Mouse (Mus musculus): ENCODE measurements around the gene Eml2. TPM values are rescaled to one million over a fixed set of nuclear protein-coding genes. Genes with fewer than 3 reads are reported as not detected.
"Not testable (repeated sequence)": the region's sequence is repeated elsewhere in the genome, so short reads cannot be mapped to it uniquely, and the experiment has no call there.

The Eml2 gene
- 1 to 10 TPM; 8.4 to 9.4 TPM for total RNA-seq (2021)
- long read RNA-seq, experiment 1, partial matches to known transcripts: 0 of 3 reads
- long read RNA-seq, experiment 1, other reads (novel, unspliced or antisense): 3 of 3 reads
- long read RNA-seq, experiment 2, partial matches to known transcripts: 0 of 5 reads
- long read RNA-seq, experiment 2, other reads (novel, unspliced or antisense): 5 of 5 reads

DNA sequence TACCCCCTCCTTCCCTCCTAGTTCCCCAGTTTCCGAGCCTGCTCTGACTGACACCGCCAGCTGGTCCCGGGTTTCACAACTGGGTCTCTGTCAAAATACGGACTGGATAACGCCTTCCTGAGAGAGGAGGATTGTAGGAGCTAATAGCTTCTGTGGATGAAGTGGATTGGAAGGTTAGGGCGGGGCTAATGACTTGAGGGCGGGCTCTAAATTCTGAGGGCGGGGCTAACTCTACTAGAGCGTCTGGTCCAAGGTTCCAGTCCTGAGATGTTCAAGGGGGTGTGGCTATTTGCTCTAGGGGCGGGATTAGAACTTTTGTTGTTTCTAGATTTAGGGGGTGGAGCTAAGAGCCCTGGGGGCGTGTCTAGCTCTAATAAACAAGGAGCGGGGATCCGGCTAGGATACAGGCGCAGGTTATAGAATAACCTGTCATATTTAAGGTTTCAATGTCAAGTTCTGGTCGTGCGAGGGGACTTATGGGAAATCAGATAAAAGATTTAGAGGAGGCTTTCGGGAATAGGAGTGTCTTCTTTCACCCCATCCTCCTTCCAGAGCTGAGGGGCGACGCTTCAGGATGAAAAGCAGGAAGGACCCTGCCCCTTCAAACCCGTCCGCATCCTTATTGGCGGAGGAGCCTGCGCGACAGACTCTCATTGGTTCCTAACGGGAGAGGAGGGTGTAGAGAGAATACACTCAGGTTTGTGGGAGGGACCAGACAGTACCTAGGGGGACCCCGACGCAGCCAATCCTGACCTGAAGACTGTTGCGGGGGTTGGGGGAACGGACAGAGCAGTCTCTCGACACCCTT, at the start of gene Eml2:
Gene Eml2, plus strand, starts transcription at position 714 of the 808 bp plus-strand sequence.
- peak; percentile 62 for DNase-seq

DNA sequence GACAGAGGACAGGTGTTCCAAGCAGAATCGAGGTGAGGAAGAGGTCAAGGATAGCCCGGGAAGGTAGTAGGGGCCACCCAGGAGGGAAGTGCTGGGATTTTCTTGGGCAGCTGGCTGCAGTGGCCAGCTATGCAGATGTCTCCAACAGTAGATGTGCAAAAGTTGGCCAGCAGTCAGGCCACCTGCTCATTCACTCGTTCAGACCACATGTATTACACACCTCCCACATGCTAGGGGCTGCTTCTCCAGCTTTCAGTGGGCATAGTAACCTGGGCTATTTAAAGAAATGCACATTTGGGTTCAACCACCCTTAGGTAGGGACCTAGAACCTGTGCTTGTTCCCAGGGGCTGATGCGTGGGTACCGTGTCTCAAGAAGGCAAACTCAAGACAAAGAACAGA, 48.5 kb upstream of the Eml2 start:
- DNase-seq: no peak

DNA sequence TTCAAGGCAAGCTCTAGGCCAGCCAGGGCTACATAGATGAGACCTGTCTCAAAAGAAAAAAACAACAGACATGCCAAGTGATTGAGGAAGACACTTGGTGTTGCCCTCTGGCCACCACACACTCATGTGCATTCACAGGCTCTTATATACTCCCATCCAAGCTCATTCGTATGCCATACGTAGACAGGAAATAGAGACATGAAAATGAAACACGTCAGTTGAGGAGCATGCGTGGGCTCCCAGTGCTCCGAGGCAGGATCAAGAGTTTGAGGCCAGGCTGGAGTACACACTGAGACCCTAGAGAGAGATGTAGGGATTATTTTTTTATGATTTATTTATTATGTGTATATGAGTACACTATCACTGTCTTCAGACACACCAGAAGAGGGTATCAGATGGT, 46.8 kb upstream of the Eml2 start:
- DNase-seq: no peak

DNA sequence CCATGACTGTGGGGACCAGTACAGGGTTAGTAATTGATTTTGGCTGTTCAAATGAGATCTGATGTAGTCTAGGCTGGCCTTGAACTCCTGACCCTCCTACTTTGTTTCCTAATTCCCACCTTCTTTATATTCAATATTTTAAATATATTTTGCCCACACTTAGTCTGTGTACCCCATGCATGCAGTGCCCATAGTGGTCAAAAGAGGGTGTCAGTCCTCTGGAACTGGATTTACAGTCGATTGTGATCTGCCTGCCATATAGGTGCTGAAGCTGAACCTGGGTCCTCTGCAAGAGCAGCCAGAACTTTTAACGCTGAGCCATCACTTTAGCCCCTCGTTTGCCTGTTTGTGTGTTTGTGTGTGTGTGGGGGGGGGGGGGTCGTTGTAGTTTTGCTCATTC, 45.6 kb upstream of the Eml2 start:
- no peak for DNase-seq

DNA sequence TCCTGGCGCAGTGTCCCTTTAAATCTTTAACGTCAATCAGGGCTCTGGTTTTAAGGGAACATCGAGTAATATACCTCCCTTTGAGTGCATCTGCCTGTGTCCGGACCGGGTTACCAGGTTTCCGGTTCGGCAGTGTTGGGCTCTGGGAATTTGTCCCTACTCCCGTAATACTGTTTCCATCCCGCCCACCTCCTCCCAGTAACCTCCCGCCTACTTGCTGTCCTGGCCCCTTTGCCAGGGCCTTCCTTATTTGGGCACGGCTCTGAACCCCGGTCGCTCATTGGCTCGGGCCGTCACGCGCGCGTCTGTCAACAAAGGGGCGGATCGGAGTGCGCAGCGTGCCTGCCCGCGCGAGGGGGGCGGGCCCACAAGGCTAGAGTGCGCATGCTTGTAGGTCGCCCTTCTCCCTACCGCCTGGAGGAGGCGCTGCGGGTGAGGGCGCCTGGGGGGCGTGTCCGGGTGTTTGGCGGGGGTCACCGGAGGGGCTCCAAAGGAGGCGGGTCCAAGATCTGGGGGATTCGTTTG, 44.8 kb upstream of the Eml2 start:
- DNase-seq: peak; percentile 99

DNA sequence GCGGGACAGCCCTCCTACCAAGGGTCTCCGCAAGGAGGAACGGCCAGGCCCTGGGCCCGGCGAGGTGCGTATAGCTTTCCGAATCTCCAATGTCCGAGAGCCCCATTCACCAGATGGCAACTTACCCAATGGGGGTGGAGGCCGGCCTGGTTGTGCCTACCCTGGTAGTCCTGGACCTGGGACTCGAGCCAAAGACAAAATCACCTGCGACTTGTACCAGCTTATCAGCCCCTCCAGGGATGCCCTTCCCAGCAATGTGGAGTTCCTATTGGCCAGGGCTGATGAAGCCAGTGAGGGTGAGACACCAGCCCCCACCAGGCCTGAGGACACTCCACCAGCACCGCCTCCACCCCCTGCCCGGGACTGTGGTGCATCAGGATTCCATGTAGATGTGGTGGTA, 40.1 kb upstream of the Eml2 start:
- no peak for DNase-seq

DNA sequence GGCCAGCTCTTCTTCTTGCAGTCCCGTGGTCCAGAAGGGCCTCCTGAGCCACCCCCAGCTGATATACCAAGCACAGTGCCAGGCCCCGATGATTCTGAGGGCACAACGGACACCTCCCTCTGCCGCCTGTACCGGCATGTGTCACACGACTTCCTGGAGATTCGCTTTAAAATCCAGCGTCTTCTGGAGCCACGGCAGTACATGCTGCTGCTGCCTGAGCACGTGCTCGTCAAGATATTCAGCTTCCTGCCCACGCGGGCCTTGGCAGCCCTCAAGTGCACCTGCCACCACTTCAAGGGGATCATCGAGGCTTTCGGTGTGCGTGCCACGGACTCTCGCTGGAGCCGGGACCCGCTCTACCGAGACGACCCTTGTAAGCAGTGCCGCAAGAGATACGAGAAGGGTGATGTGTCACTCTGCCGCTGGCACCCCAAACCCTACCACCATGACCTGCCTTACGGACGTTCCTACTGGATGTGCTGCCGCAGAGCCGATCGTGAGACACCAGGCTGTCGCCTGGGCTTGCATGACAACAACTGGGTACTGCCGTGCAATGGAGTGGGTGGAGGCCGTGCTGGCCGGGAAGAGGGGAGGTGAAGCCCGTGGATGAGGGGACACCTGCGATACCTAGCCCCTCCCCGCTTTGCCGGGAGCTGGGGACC, 39.4 kb upstream of the Eml2 start:
- no peak for DNase-seq

DNA sequence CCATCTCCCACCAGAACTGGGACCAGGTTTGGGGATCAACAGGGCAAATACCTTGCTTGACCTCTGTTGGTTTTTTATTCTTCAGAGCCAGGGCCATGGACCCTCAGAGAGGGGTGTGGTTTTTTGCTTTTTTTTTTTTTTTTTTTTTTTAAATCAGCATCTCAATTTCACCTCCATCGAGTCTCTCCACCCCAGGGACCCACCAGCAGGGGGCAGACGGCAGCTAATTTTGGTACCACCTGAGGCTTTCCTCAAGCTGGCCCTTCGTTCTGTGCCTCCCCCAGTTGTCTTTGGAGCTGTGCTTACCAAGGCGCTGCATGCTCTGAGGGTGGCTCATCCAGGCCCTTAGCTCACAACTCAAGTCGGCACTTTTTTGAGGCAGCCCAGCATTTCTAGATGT, 38.8 kb upstream of the Eml2 start:
- DNase-seq: no peak

DNA sequence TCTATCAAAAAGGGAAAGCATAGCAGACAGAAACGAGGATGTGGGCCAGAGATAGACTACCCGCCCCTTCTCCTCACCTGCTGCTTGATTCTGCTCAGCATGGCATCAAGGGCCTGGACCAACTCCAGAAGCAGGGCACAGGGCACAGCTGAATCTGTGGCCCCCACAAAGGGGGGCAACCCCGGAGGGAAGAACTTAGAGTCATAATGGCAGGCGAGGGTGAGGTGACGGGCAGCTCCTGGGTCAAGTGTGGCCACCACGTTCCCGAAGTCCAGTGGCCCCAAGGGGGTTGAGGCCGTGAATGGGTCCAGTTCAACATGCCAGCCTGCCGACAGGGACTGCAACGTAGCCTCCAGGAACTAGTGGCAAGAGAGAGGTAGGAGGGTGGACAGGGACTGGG, 29.4 kb upstream of the Eml2 start:
- DNase-seq: no peak

DNA sequence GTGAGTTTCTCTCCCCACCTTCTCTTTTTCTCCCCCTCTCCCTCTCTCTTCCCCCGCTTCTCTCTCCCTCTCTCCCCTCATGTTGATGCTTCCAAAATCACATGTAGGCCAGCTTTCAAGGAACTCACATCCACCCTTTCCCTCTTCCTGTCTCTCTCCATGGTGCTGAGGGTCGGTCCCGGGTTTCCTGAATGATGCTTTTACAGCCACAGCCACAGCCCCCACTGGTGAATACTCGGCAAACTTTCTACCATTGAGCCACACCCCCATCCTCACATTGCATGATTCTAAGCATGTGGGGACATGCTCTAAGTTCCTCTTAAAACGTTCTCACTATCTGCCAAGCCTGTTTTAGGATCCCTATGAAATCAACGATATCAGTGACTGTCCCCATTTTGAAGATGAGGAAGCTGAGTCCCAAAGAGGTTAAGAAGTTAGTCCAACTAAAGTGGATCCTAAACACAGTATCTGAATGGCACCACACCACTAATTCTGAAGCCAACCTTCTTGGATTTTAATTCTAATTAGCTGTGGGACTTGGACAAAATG, 28.6 kb upstream of the Eml2 start:
- DNase-seq: no peak

DNA sequence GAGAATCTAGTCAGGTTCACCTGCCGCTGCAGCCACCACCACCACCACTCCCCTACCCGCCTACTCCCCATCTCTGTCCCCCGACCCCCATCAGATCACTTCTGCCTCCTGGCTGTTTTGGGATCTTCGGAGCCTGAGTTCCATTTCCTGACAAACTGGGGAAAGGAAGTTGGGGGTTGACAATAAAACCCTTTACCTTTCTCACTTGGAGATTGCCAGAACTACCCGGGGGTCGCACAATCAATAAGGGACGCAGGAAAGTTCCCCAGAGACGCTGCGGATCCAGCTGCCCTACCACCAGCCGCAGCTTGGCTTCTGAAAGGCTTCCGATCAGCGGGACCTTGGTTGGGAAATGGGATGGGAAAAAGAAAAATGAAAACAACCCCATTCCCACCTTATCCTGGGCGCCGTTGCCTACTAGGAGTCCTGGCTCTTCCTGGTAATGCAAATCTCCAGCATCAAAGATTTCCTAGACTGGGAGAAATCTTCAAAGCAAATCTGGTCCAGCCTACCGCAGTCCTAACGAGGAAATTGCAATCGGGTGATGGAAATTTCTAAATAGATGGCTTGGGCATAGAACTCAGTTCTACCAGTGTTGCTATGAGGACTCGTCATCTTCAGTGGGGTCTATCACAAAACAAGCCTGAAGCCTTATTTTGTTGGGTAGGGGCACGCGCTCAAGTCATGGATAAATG, 27.9 kb upstream of the Eml2 start:
- DNase-seq: no peak

DNA sequence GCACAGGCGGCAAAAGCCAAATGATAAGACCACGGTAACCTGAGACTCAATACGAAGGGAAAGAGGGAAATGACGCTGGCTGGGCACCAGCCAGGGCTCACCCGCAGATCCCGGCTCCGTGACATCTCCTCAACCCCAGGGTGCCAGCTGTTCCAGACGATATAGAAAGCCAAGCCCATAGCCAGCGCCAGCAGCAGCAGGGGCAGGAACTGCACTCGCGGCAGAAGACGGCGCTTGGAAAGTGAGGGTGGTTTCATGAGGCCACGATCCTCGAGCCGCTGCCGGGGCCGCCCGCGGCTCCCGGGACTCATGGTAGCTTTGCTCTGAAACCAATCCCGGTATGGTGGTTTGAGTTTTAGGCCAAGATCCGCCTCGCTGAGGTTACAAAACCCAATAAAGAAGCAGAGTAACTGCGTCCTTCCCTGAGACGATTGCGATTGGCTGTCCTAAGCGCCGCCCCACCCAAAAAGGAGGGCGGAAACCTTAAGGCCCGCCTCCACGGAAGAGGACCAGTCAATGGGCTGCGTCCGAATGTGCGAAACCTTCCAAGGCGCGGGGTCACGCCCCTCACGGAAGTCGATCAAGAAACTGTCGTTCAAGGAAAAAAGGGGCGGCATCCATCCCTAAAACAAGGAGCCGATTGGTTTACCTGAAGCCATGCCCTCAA, 27.2 kb upstream of the Eml2 start, which contains the start of gene Qpctl:
Gene Qpctl, minus strand, starts transcription at position 417 of the 667 bp plus-strand sequence.
- DNase-seq: peak; percentile 99

DNA sequence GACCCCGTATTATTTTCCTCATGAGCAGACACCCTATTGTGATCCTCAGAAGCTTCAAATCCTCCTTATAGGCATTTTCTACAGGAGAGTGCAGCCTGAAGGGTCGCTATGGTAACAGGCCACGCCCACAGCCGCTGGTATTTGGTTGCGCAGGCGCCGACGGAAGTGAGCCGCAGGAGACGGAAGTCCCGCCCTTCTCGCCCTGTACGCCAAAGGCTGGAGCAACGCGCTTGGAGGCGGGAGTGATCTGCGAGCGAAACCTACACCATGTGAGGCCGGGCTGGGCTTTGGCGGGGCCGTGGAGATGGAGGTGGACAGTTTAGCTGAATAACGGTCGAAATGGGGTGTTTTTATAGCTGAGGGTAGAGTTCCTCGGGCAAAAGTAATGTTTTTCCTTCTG, 26.6 kb upstream of the Eml2 start, which contains the start of gene Snrpd2:
Gene Snrpd2, plus strand, starts transcription at position 97 of the 400 bp plus-strand sequence.
- DNase-seq: peak; percentile 93

DNA sequence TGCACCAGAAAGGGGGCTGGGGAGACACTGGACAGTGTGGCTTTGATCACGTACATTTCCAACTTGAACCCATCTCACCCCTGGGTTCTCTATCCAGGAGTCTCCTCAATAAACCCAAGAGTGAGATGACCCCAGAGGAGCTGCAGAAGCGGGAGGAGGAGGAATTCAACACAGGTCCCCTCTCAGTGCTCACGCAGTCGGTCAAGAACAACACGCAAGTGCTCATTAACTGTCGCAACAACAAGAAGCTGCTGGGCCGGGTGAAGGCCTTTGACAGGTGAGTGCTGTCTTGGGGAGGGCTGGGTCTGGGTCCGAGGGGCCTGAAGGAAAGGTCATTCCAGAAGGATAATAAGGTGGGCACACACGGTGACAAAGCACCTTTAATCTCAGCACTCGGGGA, 25.1 kb upstream of the Eml2 start:
- not testable (repeated sequence) for DNase-seq

DNA sequence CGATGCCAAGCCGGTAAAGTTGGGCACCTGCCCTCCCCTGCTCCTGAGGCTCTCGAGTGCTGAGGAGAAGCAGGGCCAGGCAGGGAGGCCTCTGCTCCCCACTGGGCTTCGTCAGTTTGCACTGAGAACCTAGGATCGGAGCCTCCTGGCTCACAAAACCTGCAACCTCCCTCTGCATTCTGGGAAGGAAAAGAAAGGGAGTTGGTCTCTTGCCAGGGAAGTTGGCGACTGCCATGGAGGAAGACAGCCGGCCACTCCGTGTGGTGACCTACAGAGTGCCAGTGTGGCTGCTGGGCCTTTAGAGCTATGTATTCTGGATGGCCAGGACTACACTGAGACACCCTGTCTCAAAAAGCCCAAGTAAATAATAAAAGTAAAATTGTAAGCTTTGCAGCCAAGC, 21.4 kb upstream of the Eml2 start:
- DNase-seq: no peak

DNA sequence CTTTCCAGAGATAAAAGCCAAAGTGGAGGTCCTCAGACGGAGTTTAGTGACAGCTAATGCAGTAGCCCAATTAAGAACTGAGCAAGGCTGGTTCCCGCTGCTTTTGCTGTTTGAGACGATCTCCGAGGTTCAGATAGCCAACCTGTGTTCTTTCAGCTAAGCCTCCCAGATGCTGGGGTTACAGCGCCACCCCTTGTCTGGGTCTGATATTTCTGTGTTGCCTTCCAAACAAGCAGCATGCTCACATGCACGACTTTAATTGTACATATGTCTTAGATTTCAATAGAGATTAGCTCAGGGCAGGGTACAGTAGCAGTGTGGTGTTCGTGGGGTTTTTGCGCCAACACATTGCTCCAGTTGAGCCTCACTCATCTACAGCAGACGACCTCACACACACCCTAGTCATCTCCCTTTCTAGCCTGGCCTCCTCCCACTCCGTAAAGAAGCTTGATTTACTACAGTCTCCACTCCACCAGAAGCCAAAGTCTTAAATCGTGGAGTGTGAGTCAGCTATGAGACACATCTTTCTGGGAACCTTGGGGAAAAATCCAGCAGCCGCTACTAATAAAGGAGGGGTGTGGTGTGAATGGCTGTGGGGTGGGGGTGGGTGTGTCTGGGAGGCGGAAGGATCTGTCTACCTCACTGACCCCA, 20.3 kb upstream of the Eml2 start:
- no peak for DNase-seq

DNA sequence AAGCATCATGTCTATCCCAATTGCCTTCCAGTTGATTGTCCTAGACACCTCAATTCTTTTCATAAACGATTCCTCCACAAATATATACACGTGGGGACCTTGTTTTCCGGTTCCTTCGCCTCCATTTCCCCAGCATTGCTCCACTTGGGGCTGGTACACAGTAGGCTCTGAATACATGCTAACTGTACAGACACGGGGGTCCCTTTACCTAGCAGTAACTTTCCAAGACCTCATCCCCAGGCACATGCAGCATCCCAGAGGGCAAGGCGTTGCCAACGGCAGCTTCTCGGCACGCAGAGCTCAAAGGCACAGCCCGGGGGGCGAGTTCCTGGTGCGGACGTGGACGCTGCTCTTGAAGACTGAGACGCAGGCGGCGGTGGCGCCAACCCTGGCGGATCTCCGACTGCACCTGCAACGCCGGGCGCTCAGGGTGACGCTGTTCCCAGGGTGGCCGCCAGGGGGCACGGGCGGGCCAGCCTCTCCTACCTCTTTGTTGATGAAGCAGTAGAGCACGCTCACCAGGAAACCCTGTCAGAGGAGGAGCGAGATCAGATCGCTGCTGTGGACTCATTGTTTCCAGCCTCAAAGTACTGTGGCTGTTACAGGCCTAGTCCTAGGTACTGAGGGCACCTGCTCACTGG, 18.9 kb upstream of the Eml2 start:
- DNase-seq: peak; percentile 86

DNA sequence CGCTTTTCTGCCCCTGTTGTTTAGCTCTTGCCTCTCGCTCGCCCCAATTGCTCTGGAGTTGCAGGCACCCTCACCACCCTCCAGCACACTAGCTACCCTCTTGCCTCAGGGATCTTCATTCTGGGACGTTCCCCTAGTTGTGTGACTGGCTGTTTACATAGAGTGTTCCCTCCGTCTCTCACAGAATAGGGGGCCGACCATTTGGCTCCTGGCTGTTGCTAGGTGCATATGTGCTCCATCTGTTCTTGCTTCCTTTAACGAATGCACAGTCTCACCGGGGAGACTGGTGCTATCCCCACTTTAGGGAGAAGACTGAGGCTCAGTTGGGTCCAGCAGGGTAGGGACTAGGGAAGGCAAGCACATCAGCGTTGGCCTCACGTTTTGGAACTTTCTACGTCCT, 17.6 kb upstream of the Eml2 start:
- no peak for DNase-seq

DNA sequence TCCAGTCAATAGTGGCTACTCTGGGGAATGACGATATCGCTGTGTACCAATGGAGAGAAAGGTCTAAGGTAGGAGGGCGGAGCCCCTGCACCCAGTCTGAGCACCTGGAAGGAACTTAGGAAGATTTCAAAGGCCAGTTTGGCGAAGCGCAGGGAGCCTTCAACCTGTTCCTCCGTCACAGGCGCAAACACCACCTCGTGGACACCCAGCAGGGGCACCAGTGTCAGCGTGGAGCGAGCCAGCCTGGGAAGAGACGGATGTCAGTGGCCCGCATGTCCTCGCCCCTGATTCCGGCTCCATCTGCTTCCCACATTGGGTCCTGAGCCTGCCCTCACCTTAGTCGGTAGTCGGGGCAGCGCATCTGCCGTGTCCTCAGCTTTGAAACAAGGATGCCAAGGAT, 16.8 kb upstream of the Eml2 start:
- DNase-seq: no peak

DNA sequence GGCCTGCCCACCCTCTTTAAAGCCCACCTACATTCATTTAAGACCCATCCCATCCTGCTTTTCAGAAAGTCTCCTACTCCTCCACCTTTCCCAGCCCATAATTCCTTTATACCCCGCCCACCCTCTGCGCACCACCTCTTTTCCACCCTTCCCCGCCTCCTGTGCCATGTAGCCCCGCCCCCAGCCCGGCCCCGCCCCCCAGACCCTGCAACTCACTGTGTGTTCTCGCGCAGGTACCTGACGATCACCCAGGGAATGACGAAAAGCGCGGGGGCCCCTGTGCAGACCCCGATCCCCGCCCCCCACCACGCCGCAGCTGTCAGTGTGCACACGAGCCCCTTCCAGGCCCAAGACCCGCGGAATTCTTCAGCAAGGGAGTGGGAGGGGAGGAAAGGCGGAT, 16.1 kb upstream of the Eml2 start:
- no peak for DNase-seq

DNA sequence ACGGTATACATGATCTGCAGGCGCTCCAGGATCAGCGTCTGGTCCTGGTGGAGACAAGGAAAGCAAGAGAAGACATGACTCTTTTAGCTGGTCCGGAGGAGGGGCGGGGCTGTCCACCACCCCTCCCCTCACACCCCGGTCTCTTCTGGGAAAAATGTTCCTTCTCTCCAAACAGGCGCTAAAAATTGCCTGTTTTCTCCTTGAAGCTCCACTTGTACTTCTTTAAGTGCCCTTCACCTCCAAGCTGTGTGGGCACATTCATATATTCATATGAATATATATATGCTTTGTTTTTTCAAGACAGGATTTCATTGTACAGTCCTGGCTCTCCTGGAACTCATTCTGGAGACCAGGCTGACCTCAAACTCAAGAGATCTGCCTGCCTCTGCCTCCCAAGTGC, 13.3 kb upstream of the Eml2 start:
- DNase-seq: no peak

Measured in gastrocnemius, postnatal 25 days (tissue).